Mouse (Mus musculus): ENCODE data around the gene Adamts14.

The Adamts14 gene

GRCm38 (mm10) chr10:61194611-61195010 is 78.6 kb downstream of the Adamts14 start:
- no peak for ATAC-seq (ENCODE audit: insufficient number of reproducible peaks, low FRiP score, low TSS enrichment)

DNA sequence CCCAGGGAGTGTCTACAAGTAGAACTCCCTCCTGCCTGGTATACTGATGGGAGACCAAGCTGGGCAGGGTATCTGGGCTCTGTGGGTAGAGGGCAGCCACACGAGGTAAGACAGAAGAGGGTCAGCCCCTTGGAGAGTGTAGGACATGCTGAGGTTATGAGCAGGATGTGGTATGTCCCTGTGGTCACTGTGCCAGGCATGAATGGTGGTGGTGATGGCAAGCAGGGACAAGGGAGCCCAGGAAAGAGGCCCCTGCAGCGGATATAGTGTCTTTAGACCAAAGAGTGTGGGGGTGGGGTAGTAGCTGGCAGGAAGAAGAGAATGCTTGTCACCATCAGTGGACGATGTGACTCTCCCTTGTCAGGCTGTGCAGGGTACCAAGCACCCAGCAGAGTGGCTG is 85.2 kb downstream of the Adamts14 start:
- ATAC-seq (ENCODE audit: insufficient number of reproducible peaks, low FRiP score, low TSS enrichment): no peak

DNA sequence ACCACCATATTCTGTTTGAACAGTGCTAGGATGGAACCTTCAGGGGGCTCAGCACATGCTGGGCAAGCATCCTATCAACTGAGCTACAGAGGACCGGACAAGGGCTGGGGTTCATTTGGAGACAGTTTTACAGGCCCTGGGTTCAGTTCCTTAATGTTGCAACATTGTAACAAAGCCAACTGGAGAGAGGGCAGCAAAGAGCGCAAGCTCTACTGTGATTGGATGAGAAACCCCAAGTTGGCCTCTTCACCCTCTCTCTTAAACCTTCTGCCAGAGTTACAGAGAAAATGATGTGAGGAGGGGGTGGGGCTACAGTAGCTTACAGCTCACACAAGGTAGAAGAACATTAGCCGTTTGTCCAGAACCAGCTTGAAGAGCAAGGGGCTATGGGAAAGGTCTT is 86.2 kb downstream of the Adamts14 start:
- ATAC-seq (ENCODE audit: insufficient number of reproducible peaks, low FRiP score, low TSS enrichment): no peak

DNA sequence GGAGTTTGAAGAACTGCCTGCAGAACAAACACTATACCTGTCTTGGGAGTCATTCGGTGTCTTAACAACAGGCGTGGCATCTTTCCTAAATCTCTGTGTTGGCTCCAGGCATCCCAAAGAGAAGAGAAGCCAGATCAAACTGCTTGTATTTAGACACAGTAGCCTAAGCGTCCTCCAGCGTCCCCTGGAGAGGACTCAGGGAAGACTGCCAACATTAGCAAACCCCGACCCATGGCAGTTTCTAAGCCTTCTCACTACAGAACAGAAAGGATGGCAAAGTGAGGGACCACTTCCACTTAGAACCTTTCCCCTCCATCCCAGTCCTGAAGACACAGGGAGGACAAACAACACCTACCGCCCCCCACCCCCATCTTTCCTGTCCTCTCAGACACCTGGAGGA is 93.3 kb downstream of the Adamts14 start:
- no peak for ATAC-seq (ENCODE audit: insufficient number of reproducible peaks, low FRiP score, low TSS enrichment)

DNA sequence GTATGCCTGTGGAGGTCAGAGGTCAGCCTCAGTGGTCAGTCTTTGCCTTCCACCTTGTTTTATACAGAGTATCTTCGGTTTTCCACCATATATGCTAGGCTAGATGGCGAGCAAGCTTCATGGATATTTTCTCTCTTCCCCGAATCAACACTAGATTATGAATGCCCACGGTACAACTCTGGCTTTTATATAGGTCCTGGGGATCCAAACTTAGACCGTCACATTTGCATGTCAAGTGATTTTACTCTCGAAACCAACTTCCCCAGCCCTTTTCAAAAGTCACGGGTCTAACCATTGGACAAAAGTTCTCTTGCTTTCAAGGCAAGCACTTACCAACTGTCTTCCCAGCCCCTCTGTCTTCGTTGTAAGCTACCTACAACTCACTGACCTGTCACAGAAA is 94.6 kb downstream of the Adamts14 start:
- ATAC-seq (ENCODE audit: insufficient number of reproducible peaks, low FRiP score, low TSS enrichment): no peak

- 0 out of 2 replicates have a peak, but pooled peaks have one; percentile 14 for ATAC-seq (ENCODE audit: insufficient number of reproducible peaks, low FRiP score, low TSS enrichment)
These were observed 95.5 kb downstream of the Adamts14 start for GRCm38 (mm10) chr10:61177751-61178150.

- ATAC-seq (ENCODE audit: insufficient number of reproducible peaks, low FRiP score, low TSS enrichment): 0 out of 2 replicates have a peak, but pooled peaks have one; percentile 2
These were observed 96.9 kb downstream of the Adamts14 start for GRCm38 (mm10) chr10:61176221-61176790.

GRCm38 (mm10) chr10:61175442-61176204 is 97.6 kb downstream of the Adamts14 start:
- ATAC-seq (ENCODE audit: insufficient number of reproducible peaks, low FRiP score, low TSS enrichment): peak; percentile 68

DNA sequence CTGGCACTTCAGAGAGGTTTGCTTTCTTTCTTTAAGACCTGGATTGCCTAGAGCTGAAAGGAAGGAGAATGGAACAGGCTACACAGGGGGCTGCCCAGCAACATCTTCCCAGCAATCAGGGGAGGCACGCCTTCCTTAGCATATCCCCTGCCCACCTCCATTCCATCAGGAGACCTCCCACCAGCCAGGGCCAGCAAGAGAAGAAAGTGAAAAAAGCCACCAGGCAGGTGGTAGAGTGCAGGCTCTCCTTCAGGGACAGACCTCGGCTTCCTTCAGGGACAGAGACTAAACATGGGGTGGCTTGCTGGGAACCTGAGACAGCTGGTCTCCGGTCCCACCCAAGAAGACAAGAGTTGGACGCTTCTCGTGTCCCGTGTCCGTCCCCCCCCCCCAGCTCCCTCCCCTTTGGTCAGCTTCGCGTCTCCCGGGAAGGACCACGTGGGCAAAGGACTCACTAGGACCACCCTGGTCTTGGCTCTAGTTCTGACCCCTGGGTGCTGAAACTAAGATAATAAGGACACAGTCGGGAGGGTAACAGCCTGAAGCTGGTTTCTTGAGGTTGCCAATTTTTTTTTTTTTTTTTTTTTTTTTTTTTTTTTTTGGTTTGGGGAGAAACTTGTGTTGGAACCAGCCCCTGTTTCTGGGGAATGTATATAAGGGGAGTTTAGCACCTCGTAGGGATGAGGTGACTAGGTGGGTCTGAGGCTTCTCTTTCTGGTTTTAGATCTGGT is 98.4 kb downstream of the Adamts14 start:
- ATAC-seq (ENCODE audit: insufficient number of reproducible peaks, low FRiP score, low TSS enrichment): no peak

DNA sequence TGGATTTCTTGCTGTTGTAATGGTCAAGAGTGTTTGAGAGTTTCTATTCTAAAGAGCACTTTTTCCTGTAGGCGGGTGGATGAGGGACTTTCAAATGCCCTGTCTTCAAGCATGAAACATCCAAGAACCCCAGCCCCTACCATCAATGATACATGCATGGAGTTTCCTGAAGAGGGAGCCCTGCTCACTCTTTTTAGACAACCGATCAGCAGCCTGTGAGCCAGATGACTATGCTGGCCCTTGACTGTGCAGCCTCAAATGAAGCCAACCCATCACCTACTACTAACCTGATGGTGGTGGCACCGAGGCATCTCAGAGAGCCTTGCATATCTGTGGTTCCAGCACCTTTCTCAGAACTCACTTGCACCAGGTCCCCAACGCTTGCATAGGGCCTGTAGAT is 100.7 kb downstream of the Adamts14 start:
- no peak for ATAC-seq (ENCODE audit: insufficient number of reproducible peaks, low FRiP score, low TSS enrichment)

DNA sequence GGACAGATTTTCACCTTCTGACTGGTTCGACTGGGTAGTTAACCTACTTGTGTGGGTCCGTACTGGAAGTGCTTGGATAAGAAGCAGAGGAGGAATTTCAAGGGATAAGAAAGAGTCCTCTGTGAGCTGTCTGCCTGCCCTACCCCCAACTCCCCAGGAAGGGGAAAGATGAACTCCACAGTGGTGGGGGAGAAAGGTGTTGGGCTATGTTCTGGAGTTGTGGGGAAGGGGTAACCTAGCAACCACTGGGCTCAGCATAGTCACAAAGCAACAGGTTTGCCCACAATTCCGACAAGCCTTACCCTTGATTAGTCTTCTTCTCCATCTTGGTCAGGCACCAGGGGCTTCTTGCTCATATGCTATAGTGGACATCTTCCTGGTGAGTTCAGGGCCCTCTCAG is 101.6 kb downstream of the Adamts14 start, which contains the start of gene Tbata:
Gene Tbata (plus strand): TSS at position 301 of the 400 bp plus-strand sequence.
- no peak for ATAC-seq (ENCODE audit: insufficient number of reproducible peaks, low FRiP score, low TSS enrichment)

GRCm38 (mm10) chr10:61168393-61168792 is 104.8 kb downstream of the Adamts14 start:
- no peak for ATAC-seq (ENCODE audit: insufficient number of reproducible peaks, low FRiP score, low TSS enrichment)

DNA sequence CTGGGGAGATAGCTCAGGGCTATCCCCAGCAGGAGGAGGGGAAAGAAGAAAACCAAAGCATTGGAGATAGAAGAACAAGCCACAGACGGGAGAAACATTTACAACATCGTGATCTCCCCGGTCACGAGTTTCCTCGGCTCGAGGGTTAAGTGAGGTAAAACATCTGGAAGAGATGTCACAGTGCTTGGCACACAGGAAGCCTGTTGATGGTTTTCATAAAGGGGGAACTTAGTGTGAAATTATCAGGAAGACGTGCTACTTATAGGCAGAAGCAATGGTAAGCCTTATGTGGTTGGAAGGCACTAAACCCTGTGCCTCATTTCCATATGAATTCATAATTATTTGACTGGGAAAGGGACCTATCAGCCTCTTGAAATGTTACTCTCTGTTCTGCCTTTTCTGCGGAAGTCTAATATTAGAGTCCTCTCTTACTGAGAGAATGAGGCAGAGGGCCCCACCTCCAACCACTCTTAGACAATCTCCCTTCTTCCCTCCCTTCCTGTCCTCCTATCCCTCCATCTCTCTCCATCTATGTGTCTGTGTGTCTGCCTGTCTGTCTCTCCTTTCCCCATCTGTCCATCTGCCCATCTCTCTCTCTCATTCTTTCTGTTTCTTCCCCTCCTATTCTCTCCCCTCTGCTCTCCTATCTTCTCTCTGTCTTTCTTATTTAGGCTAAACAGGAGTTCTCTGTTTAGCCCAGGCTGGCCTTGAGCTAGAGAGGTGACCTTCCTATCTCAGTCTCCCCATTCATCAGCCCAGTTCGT is 105.7 kb downstream of the Adamts14 start:
- ATAC-seq (ENCODE audit: insufficient number of reproducible peaks, low FRiP score, low TSS enrichment): no peak

DNA sequence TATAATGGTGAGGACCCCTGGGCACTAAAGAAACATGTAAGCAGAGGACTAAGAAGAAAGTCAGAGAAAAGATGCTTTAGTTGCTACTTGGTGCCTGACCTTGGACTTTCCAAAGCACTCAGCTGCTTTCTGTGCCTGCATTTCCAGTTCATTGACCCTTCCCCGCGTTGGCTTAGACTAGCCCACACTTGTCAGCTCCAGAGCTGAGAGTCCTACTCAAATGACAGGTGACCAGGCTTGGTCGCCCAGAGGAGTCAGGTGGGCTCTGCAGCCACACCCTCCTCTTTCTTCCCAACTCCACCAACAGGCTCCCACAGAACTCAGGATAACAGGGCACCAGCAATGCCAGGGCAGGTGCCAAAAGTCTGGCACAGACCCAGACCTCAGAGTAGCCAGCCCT is 110.9 kb downstream of the Adamts14 start:
- ATAC-seq (ENCODE audit: insufficient number of reproducible peaks, low FRiP score, low TSS enrichment): no peak

DNA sequence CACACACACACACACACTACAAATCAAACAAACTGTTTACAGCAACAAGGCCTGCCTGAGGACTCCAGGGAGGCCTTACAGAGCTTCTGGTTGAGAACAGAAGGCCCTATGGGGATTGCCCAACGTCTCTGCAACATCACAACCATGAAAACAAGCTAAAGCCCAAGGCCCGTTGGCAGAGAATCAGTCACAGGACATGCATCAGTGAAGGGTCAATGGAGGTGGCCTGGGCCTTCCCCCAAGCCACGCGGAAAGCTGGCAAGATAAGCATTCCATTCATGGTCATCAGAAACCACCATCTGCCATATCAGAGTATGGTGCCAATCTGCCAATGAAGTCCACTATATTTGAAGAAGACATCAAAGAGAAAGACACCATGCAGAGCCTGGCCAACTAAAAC is 112.6 kb downstream of the Adamts14 start:
- ATAC-seq (ENCODE audit: insufficient number of reproducible peaks, low FRiP score, low TSS enrichment): no peak

GRCm38 (mm10) chr10:61160089-61160488 is 113.1 kb downstream of the Adamts14 start:
- ATAC-seq (ENCODE audit: insufficient number of reproducible peaks, low FRiP score, low TSS enrichment): no peak

GRCm38 (mm10) chr10:61158594-61158993 is 114.6 kb downstream of the Adamts14 start:
- no peak for ATAC-seq (ENCODE audit: insufficient number of reproducible peaks, low FRiP score, low TSS enrichment)

DNA sequence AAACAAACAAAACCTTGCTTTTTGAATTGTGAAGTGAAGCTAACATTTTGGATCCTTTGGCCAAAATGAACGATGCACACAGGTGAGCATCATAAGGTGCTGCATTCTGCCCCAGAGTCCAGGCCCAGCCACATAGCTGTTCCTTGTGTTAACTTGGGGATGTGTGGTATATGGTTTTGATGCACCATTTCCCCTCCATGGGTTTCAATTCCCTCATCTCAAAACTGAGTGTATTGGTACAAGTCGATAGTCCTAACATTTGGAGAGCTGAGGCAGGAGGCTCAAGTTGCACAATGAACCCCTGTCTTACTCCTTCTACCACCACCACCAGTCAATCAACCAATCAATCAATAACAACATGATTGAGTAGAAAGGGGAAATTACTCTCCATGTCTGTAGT is 116.8 kb downstream of the Adamts14 start:
- no peak for ATAC-seq (ENCODE audit: insufficient number of reproducible peaks, low FRiP score, low TSS enrichment)

DNA sequence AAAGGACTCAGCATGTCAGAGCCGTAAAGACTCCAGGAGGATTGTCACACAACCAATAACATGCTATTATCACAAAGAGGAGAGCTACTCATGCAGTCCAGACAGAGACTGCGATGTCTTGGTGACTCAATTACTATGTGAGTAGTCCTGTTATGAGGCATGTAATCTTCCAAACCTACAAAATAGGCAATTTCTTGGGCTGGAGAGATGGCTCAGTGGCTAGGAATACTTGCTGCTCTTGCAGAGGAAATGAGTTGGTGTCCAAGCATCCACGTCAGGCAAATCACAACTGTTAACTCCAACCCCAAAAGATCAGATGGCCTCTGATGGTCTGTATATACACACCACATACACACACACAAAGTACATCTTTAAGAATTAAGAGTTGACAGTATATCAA is 117.6 kb downstream of the Adamts14 start:
- ATAC-seq (ENCODE audit: insufficient number of reproducible peaks, low FRiP score, low TSS enrichment): no peak

DNA sequence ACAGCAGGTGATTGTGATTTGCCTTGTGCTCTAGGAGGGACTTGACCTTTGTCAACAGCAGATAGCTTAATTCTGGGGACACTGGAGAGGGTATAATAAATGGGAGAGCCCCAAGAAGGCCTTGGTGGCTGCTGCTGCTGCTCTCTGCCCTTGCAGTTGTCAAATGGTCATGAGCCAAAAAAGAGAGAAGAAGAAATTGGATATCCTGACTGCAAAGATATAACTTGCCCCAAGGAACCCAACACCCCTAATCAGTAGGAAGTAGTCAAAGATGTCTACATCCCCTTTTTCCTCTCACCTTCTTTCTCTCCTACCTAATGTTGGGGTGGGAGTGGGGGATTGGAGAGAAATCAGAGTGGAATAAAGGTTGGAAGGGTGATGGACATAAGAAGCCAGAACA is 121.1 kb downstream of the Adamts14 start:
- ATAC-seq (ENCODE audit: insufficient number of reproducible peaks, low FRiP score, low TSS enrichment): no peak

- ATAC-seq (ENCODE audit: insufficient number of reproducible peaks, low FRiP score, low TSS enrichment): no peak
These were observed 122.6 kb downstream of the Adamts14 start for GRCm38 (mm10) chr10:61150616-61151015.

Measured in cerebellum, adult (tissue).